Mouse (Mus musculus): Measurements from ENCODE around the gene Sesn2. TPM values are rescaled to one million over a fixed set of nuclear protein-coding genes. Genes with fewer than 3 reads are reported as not detected.

The Sesn2 gene
- polyA plus RNA-seq, 1 experiment from 2014 or later, result 7.8 TPM

- peaks cover 78% of the 10 kb centered on the region for H3K4me1 ChIP-seq (replicated peaks)
- ATAC-seq (ENCODE audit: insufficient read depth), result peak; percentile 75
- WGBS (ENCODE audit: insufficient replicate concordance), result 26% methylated on average over 20 of the region's 20 CpGs
Observed at GRCm38 (mm10) chr4:132530033-132530804, 19.9 kb upstream of the Sesn2 start.

GRCm38 (mm10) chr4:132529344-132529743 is 19.0 kb upstream of the Sesn2 start:
- H3K9ac ChIP-seq, result peak overlapping the region; percentile 47
- no peak for ATAC-seq (ENCODE audit: insufficient read depth)
- 21% methylated on average over 4 of the region's 4 CpGs for WGBS (ENCODE audit: insufficient replicate concordance)
- peaks cover 48% of the 10 kb centered on the region for H3K36me3 ChIP-seq (replicated peaks)
- no peaks in the 10 kb centered on the region for H3K9me3 ChIP-seq (replicated peaks)
- H3K4me3 ChIP-seq (replicated peaks), result peak overlapping the region; percentile 92
- H3K4me1 ChIP-seq (replicated peaks), result peaks cover 79% of the 10 kb centered on the region
- H3K27ac ChIP-seq (replicated peaks), result peak overlapping the region; percentile 97
- H3K4me2 ChIP-seq, result peak overlapping the region; percentile 84
- H3K27me3 ChIP-seq, result no peaks in the 10 kb centered on the region

More at GRCm38 (mm10) chr4:132530033-132530804, 19.9 kb upstream of the Sesn2 start:
- H3K27me3 ChIP-seq, result no peaks in the 10 kb centered on the region
- H3K4me2 ChIP-seq, result peak overlapping the region; percentile 84
- H3K4me3 ChIP-seq (replicated peaks), result peak overlapping the region; percentile 92
- peaks cover 48% of the 10 kb centered on the region for H3K36me3 ChIP-seq (replicated peaks)
- no peaks in the 10 kb centered on the region for H3K9me3 ChIP-seq (replicated peaks)
- peak overlapping the region; percentile 97 for H3K27ac ChIP-seq (replicated peaks)
- peak overlapping the region; percentile 84 for H3K9ac ChIP-seq

GRCm38 (mm10) chr4:132527917-132528522 is 17.7 kb upstream of the Sesn2 start:
- Histone ChIP-seq H3K4me2 (no peak overlapping the region), H3K4me3 (replicated peaks) (no peak overlapping the region), H3K9ac (no peak overlapping the region; the same call in 1 of the 2 replicates), H3K27me3 (no peaks in the 10 kb centered on the region), H3K36me3 (replicated peaks) (peaks cover 48% of the 10 kb centered on the region), H3K9me3 (replicated peaks) (no peaks in the 10 kb centered on the region), H3K27ac (replicated peaks) (peak overlapping the region; percentile 71), H3K4me1 (replicated peaks) (peaks cover 78% of the 10 kb centered on the region)
- 58% methylated on average over 8 of the region's 8 CpGs for WGBS (ENCODE audit: insufficient replicate concordance)
- no peak for ATAC-seq (ENCODE audit: insufficient read depth)

- Histone ChIP-seq H3K27me3 (no peaks in the 10 kb centered on the region), H3K4me3 (replicated peaks) (no peak overlapping the region), H3K36me3 (replicated peaks) (peaks cover 45% of the 10 kb centered on the region), H3K4me1 (replicated peaks) (peaks cover 71% of the 10 kb centered on the region), H3K27ac (replicated peaks) (no peak overlapping the region), H3K9me3 (replicated peaks) (no peaks in the 10 kb centered on the region), H3K4me2 (no peak overlapping the region), H3K9ac (no peak overlapping the region)
- WGBS (ENCODE audit: insufficient replicate concordance), result 28% methylated on average over 2 of the region's 2 CpGs
- ATAC-seq (ENCODE audit: insufficient read depth), result no peak
Observed at GRCm38 (mm10) chr4:132526678-132527077, 16.4 kb upstream of the Sesn2 start.

- Histone ChIP-seq H3K27me3 (no peaks in the 10 kb centered on the region), H3K9ac (no peak overlapping the region), H3K4me2 (no peak overlapping the region), H3K36me3 (replicated peaks) (peaks cover 28% of the 10 kb centered on the region), H3K9me3 (replicated peaks) (no peaks in the 10 kb centered on the region), H3K27ac (replicated peaks) (peak overlapping the region; percentile 54), H3K4me1 (replicated peaks) (peaks cover 52% of the 10 kb centered on the region), H3K4me3 (replicated peaks) (no peak overlapping the region)
- WGBS (ENCODE audit: insufficient replicate concordance), result 43% methylated on average over 6 of the region's 6 CpGs
- ATAC-seq (ENCODE audit: insufficient read depth), result peak; percentile 43; the same call in 1 of the 2 replicates
Observed at GRCm38 (mm10) chr4:132524808-132525207, 14.5 kb upstream of the Sesn2 start.

GRCm38 (mm10) chr4:132524321-132524741 is 14.0 kb upstream of the Sesn2 start:
- Histone ChIP-seq H3K4me3 (replicated peaks) (no peak overlapping the region), H3K9me3 (replicated peaks) (no peaks in the 10 kb centered on the region), H3K4me2 (no peak overlapping the region), H3K27me3 (no peaks in the 10 kb centered on the region), H3K9ac (no peak overlapping the region), H3K36me3 (replicated peaks) (peaks cover 23% of the 10 kb centered on the region), H3K27ac (replicated peaks) (peak overlapping the region; percentile 54), H3K4me1 (replicated peaks) (peaks cover 49% of the 10 kb centered on the region)
- 34% methylated on average over 11 of the region's 11 CpGs for WGBS (ENCODE audit: insufficient replicate concordance)
- no peak for ATAC-seq (ENCODE audit: insufficient read depth)

GRCm38 (mm10) chr4:132519188-132519587 is 8.9 kb upstream of the Sesn2 start:
- Histone ChIP-seq H3K27me3 (no peaks in the 10 kb centered on the region), H3K4me1 (replicated peaks) (peaks cover 19% of the 10 kb centered on the region), H3K9me3 (replicated peaks) (no peaks in the 10 kb centered on the region), H3K4me3 (replicated peaks) (no peak overlapping the region), H3K9ac (no peak overlapping the region), H3K36me3 (replicated peaks) (no peaks in the 10 kb centered on the region), H3K4me2 (no peak overlapping the region), H3K27ac (replicated peaks) (no peak overlapping the region)
- ATAC-seq (ENCODE audit: insufficient read depth), result no peak
- WGBS (ENCODE audit: insufficient replicate concordance), result 81% methylated on average over 3 of the region's 3 CpGs

- Histone ChIP-seq H3K9me3 (replicated peaks) (no peaks in the 10 kb centered on the region), H3K4me2 (no peak overlapping the region), H3K9ac (no peak overlapping the region), H3K27me3 (no peaks in the 10 kb centered on the region), H3K4me1 (replicated peaks) (peaks cover 26% of the 10 kb centered on the region), H3K4me3 (replicated peaks) (no peak overlapping the region), H3K36me3 (replicated peaks) (no peaks in the 10 kb centered on the region), H3K27ac (replicated peaks) (no peak overlapping the region)
- WGBS (ENCODE audit: insufficient replicate concordance), result 57% methylated on average over 8 of the region's 8 CpGs
- ATAC-seq (ENCODE audit: insufficient read depth), result no peak
Observed at GRCm38 (mm10) chr4:132518066-132518465, 7.8 kb upstream of the Sesn2 start.

- Histone ChIP-seq H3K4me3 (replicated peaks) (peak overlapping the region; percentile 63), H3K9me3 (replicated peaks) (no peaks in the 10 kb centered on the region), H3K36me3 (replicated peaks) (no peaks in the 10 kb centered on the region), H3K4me1 (replicated peaks) (peaks cover 51% of the 10 kb centered on the region), H3K27me3 (no peaks in the 10 kb centered on the region), H3K4me2 (peak overlapping the region; percentile 89), H3K27ac (replicated peaks) (peak overlapping the region; percentile 92), H3K9ac (peak overlapping the region; percentile 64)
- peak; percentile 88 for ATAC-seq (ENCODE audit: insufficient read depth)
- WGBS (ENCODE audit: insufficient replicate concordance), result 18% methylated on average over 22 of the region's 22 CpGs
Observed at GRCm38 (mm10) chr4:132515369-132516155, 5.3 kb upstream of the Sesn2 start.

GRCm38 (mm10) chr4:132514555-132515135 is 4.3 kb upstream of the Sesn2 start:
- no peak for ATAC-seq (ENCODE audit: insufficient read depth)
- H3K4me3 ChIP-seq (replicated peaks), result peak overlapping the region; percentile 63
- peak overlapping the region; percentile 64 for H3K9ac ChIP-seq
- no peaks in the 10 kb centered on the region for H3K9me3 ChIP-seq (replicated peaks)
- H3K36me3 ChIP-seq (replicated peaks), result no peaks in the 10 kb centered on the region
- H3K27me3 ChIP-seq, result no peaks in the 10 kb centered on the region
- peak overlapping the region; percentile 92 for H3K27ac ChIP-seq (replicated peaks)
- peak overlapping the region; percentile 89 for H3K4me2 ChIP-seq
- peaks cover 55% of the 10 kb centered on the region for H3K4me1 ChIP-seq (replicated peaks)
- 2% methylated on average over 21 of the region's 21 CpGs for WGBS (ENCODE audit: insufficient replicate concordance)

Data from liver, embryonic 15.5 days (tissue).